Mouse (Mus musculus) neural tube, embryonic 12.5 days (tissue): ENCODE measurements around the gene Lrrc27. TPM values are rescaled to one million over a fixed set of nuclear protein-coding genes. Genes with fewer than 3 reads are reported as not detected.
A peak's percentile ranks its signal among the peaks of the same experiment; 100 is the strongest.

Experiments
- ATAC-seq: fragments of 200-750 bp; cut with Nextera tagmentation; 2 replicates; pipeline ENCODE4 v1.8.0; 2017; ENCODE audit warnings: low read depth, mild to moderate bottlenecking, moderate TSS enrichment, moderate library complexity; ENCODE audit not compliant: low FRiP score
- H3K27ac ChIP-seq: fragments of 300-500 bp; sonication (generic); 2 replicates; pipeline ENCODE4 v1.5.1; 2016
- H3K27me3 ChIP-seq: fragments of 300-500 bp; sonication (generic); replicated peaks from 2 replicates; pipeline ENCODE4 v1.6.1; 2016; ENCODE audit warnings: mild to moderate bottlenecking
- H3K36me3 ChIP-seq: fragments of 300-500 bp; sonication (generic); 2 replicates; pipeline ENCODE4 v1.6.1; 2016; ENCODE audit warnings: mild to moderate bottlenecking
- H3K4me1 ChIP-seq: fragments of 300-500 bp; sonication (generic); 2 replicates; pipeline ENCODE4 v1.6.1; 2016
- H3K4me2 ChIP-seq: fragments of 300-500 bp; sonication (generic); replicated peaks from 2 replicates; pipeline ENCODE4 v1.6.1; 2016; ENCODE audit warnings: mild to moderate bottlenecking
- H3K4me3 ChIP-seq: fragments of 300-500 bp; sonication (generic); 2 replicates; pipeline ENCODE4 v1.5.1; 2016
- H3K9ac ChIP-seq: fragments of 300-500 bp; sonication (generic); 2 replicates; pipeline ENCODE4 v1.6.1; 2016; ENCODE audit warnings: mild to moderate bottlenecking
- H3K9me3 ChIP-seq: fragments of 300-500 bp; sonication (generic); 2 replicates; pipeline ENCODE4 v1.6.1; 2016; ENCODE audit warnings: mild to moderate bottlenecking
- WGBS: fragments of 180-500 bp; shearing (Covaris S2); methylation state at CpG from one replicate; pipeline ENCODE4 v1.1.7; 2016; 5-methylcytosine and 5-hydroxymethylcytosine counted together
- polyA plus RNA-seq: library from polyadenylated mRNA; unstranded; fragments of >200 nt; fragmentation: Nextera tagmentation; extraction: Ambion mirVana; gene quantifications from 2 replicates; pipeline ENCODE4 v1.2.1, GENCODE M21; 2016

Lrrc27 gene
- polyA plus RNA-seq, 1 experiment from 2014 or later = 5.3 TPM

DNA sequence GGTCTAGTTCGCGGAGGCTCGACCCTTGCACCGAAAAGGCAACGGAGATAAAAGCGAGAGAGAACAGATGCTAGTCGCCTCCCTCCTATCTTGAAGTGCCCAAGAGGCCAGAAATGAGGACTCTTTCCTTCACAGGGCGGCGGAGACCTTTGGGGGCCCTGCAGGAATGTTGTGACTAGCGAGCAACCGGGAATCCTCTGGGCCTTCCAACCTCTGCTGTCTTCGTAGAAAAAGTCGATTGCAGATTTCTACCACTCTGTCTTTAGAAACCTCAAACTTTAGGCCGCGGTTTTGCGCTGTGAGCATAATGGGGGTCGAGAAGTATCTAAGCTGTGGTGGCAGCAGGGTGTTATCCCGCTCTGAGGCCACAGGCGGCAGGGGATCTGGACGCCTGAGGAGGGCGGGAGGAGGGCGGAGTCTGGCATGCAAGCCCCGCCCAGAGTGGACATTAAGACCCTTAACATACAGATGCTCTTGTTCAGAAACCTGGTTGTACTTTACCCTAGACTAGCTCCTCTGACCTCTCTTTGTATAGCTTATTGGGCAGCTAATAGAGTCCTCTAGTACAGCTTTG lies 24.1 kb upstream of the Lrrc27 start:
- Histone ChIP-seq H3K4me2 (peak overlapping the region; percentile 93), H3K27me3 (peaks cover 22% of the 10 kb centered on the region), H3K36me3 (no peaks in the 10 kb centered on the region), H3K9ac (peak overlapping the region; percentile 72; the same call in 1 of the 2 replicates), H3K4me3 (peak overlapping the region; percentile 70), H3K27ac (no peak overlapping the region), H3K9me3 (no peaks in the 10 kb centered on the region), H3K4me1 (peaks cover 8% of the 10 kb centered on the region; the same call in 1 of the 2 replicates)
- ATAC-seq = peak; percentile 76
- under 1% methylated on average over 23 of the region's 23 CpGs for WGBS

DNA sequence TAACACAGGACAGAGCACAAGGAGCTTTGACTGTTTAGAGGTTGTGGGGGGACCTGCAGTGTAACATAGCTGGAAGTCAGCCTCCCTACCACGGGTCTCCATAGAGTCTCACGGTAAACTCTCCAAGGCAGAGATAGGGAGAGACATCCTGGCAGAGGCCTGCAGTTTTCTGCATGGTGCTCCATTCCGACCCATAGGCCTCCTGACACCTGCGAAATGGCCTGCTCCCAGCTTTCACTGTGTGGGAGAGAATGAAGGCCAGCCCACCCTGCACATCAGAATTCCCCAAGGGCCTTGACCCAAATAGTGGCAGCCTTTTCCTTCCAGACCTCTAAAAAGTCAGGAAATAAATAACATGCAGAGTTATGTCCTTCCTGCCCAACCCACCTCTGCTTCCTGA lies 22.2 kb upstream of the Lrrc27 start:
- no peaks in the 10 kb centered on the region for H3K9me3 ChIP-seq
- H3K4me3 ChIP-seq = no peak overlapping the region
- H3K9ac ChIP-seq = no peak overlapping the region
- no peak for ATAC-seq
- no peak overlapping the region for H3K27ac ChIP-seq
- WGBS = 90% methylated on average over 4 of the region's 4 CpGs
- H3K4me1 ChIP-seq = peaks cover 8% of the 10 kb centered on the region; the same call in 1 of the 2 replicates
- no peaks in the 10 kb centered on the region for H3K36me3 ChIP-seq
- H3K4me2 ChIP-seq = no peak overlapping the region
- peaks cover 22% of the 10 kb centered on the region for H3K27me3 ChIP-seq

DNA sequence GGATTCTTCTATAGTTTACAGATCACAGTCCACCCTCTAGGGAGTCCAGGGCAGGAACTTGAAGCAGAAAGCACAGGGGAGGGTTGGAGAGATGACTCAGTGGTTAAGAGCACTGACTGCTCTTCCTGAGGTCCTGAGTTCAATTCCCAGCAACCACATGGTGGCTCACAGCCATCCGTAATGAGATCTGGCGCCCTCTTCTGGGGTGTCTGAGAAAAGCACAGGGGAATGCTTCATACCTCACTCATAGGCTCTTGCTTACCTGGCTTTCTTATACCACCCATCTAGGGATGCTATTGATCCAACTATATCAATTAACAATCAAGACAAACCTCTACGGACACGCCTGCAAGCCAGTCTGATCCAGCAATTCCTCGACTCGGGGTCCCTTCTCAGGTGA lies 21.2 kb upstream of the Lrrc27 start:
- no peak overlapping the region for H3K9ac ChIP-seq
- H3K36me3 ChIP-seq = no peaks in the 10 kb centered on the region
- WGBS = 75% methylated on average over 6 of the region's 6 CpGs
- ATAC-seq = no peak
- H3K27me3 ChIP-seq = peaks cover 14% of the 10 kb centered on the region
- H3K4me3 ChIP-seq = no peak overlapping the region
- no peak overlapping the region for H3K4me2 ChIP-seq
- peaks cover 8% of the 10 kb centered on the region; the same call in 1 of the 2 replicates for H3K4me1 ChIP-seq
- no peaks in the 10 kb centered on the region for H3K9me3 ChIP-seq
- no peak overlapping the region for H3K27ac ChIP-seq

DNA sequence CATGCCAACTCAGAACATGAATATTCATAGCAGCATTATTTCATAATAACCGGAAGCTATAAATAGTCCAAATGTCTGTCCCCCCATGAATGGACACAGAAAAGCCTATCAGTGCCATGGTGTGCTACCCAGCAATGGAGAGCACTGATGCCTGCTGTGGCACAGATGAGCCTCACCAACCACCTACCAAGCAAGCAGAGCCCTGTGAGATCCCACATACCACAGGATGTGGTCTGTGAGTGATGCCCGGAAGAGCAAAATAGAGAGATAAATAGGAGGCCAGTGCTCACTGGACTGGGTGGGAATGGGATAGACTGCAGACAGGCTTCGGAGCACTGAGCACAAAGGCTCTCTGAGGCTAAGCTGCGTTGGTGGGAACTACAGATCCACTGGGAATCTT lies 15.8 kb upstream of the Lrrc27 start:
- Histone ChIP-seq H3K4me1 (no peaks in the 10 kb centered on the region), H3K27me3 (no peaks in the 10 kb centered on the region), H3K27ac (no peak overlapping the region), H3K9ac (no peak overlapping the region), H3K36me3 (no peaks in the 10 kb centered on the region), H3K9me3 (no peaks in the 10 kb centered on the region), H3K4me2 (no peak overlapping the region), H3K4me3 (no peak overlapping the region)
- no peak for ATAC-seq
- 82% methylated on average over 4 of the region's 4 CpGs for WGBS

DNA sequence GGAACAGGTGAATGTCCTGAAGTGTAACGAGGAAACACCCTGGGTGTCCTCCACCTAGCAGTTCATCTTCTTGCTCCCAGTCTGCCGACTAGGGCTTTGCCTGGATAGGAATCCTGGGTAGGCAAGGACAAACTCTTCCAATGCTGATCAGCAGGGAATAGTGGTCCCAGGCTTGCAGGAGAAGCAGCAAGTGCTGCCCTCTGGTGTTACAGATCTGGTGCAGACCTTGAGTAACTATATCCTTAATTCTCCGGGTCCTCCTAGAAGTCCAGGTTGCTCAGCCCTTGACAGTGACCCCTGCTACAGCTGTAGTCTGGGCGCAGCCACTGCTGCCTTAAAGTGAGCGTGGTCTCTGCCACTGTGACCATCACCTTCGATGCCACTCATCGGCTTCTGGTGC lies 12.7 kb upstream of the Lrrc27 start:
- Histone ChIP-seq H3K4me3 (no peak overlapping the region), H3K9ac (no peak overlapping the region), H3K4me1 (no peaks in the 10 kb centered on the region), H3K9me3 (no peaks in the 10 kb centered on the region), H3K36me3 (no peaks in the 10 kb centered on the region), H3K27me3 (no peaks in the 10 kb centered on the region), H3K27ac (no peak overlapping the region), H3K4me2 (no peak overlapping the region)
- ATAC-seq = peak; percentile 63
- WGBS = 30% methylated on average over 7 of the region's 7 CpGs

DNA sequence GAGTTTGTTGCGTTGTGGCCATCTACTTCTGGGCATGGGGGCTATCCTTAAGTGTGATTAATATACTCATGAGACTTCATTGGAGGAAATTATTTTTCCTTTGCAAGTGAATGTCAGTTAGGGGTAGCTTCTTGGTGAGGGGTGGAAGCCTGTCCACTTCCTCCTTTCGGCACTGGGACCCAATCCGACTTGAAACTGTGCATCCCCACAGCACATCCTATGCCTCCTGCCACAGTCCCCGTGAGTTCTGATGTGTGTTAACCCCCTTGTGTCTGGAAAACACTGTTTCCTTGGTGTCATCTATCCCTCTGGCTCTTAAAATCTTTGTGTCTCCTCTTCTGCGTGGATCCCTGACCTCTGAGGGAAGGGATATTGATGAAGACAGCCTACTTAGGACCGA lies 11.6 kb upstream of the Lrrc27 start:
- Histone ChIP-seq H3K27ac (no peak overlapping the region), H3K4me2 (no peak overlapping the region), H3K4me1 (no peaks in the 10 kb centered on the region), H3K9ac (no peak overlapping the region), H3K36me3 (no peaks in the 10 kb centered on the region), H3K27me3 (no peaks in the 10 kb centered on the region), H3K4me3 (no peak overlapping the region), H3K9me3 (no peaks in the 10 kb centered on the region)
- WGBS = 69% methylated on average over 6 of the region's 6 CpGs
- ATAC-seq = no peak

DNA sequence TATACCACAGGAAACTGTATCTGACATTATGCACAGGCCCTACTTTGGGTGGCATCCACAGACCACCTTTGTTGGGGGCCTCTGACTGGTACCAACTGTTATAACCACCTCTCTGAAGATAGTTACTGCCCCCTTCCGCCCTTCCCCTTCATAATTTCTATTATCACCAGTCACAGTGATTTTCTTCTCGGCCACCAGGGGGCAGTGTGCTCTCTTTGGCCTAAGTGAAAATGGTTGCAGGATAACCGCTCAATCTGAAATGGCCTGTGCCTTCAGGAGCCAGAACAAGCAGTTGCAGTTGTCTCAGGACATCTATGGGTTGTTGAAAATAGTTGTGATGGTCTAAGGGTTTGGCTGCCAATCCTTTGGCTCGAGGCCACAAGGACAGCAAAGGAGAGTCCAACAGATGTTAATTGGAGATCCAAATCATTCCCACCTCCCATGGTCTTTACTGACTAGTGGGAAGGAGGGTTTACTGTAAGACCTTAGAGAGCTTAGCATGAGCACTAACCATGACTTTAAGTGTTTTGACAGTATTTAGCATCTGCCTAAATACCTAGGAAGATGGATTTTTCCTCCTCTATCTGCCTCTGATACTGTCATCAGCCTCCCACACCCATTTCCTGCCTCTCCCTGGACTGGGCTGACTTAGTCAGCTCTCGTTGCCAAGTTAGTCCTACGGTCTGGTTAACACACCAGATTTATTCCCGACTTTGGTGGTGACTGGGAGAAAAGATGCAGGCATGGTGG lies 4.6 kb upstream of the Lrrc27 start:
- WGBS = 32% methylated on average over 7 of the region's 7 CpGs
- Histone ChIP-seq H3K9me3 (no peaks in the 10 kb centered on the region), H3K36me3 (no peaks in the 10 kb centered on the region), H3K9ac (no peak overlapping the region), H3K4me1 (0 out of 2 replicates have a peak, but pooled peaks cover 5% of the 10 kb centered on the region), H3K4me2 (no peak overlapping the region), H3K27ac (no peak overlapping the region), H3K4me3 (no peak overlapping the region), H3K27me3 (no peaks in the 10 kb centered on the region)
- ATAC-seq = no peak

DNA sequence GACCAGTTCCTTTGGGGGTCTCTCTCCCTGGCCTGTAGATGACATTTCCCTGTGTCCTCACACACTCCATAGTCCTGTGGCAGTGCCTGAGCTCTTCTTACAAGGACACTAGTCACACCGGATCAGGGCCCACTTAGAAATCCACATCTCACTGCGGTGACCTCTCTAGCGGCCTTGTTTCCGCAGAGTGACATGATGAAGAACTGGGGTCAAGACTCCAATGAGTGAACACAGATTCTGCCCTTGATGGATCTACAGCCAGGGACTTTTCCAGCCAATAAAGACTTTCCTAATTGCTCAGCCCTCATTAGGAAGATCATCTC lies 4.1 kb upstream of the Lrrc27 start:
- ATAC-seq = no peak
- no peaks in the 10 kb centered on the region for H3K27me3 ChIP-seq

DNA sequence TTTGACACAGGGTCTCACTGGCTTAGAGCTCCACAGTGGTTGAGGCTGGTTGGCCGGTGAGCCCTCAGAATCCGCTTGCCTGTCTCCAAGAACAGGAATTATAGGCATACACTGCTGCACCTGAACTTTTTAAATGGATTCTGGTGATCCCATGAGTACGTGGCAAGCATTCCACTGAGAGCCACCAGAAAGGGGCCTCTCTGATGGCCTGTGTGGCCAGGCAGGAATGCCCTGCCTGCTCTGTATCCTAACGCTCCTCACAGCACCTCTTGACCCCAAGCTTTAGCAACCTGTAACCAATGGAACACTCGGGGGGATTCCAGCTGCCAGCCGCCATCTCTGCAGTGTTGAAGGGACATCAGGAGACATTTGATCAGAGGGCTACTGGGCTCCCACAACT lies 1.0 kb upstream of the Lrrc27 start:
- H3K9me3 ChIP-seq = no peaks in the 10 kb centered on the region
- no peaks in the 10 kb centered on the region for H3K27me3 ChIP-seq
- no peak overlapping the region for H3K4me3 ChIP-seq
- H3K9ac ChIP-seq = no peak overlapping the region
- H3K4me2 ChIP-seq = no peak overlapping the region
- no peak overlapping the region for H3K27ac ChIP-seq
- no peak for ATAC-seq
- H3K36me3 ChIP-seq = no peaks in the 10 kb centered on the region
- H3K4me1 ChIP-seq = 0 out of 2 replicates have a peak, but pooled peaks cover 5% of the 10 kb centered on the region
- 82% methylated on average over 6 of the region's 6 CpGs for WGBS

More for the DNA sequence above, 4.1 kb upstream of the Lrrc27 start:
- no peak overlapping the region for H3K4me2 ChIP-seq
- no peaks in the 10 kb centered on the region for H3K9me3 ChIP-seq
- H3K27ac ChIP-seq = no peak overlapping the region
- no peak overlapping the region for H3K9ac ChIP-seq
- H3K36me3 ChIP-seq = no peaks in the 10 kb centered on the region
- 0 out of 2 replicates have a peak, but pooled peaks cover 5% of the 10 kb centered on the region for H3K4me1 ChIP-seq
- no peak overlapping the region for H3K4me3 ChIP-seq
- WGBS = 80% methylated on average over 4 of the region's 4 CpGs

DNA sequence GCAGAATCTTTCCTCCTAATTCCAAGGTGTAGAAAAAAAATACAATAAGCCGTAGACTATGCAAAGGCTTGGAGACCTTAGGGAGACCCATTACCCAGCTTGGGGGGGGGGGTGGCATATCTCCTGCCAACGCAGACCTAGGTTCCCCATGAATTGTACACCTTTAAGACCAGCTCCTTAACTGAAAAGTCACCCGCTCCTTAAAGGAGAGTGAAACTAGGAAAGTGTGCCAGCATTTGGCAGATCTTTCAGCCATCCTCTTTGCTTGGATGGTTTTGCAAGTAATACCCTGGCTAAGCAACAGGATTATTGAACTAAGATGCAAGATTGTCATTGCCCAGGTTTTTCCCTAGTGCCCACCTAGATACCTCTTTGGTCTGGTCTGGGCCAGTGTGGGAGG lies 963 bp downstream of the Lrrc27 start:
- Histone ChIP-seq H3K4me3 (peak overlapping the region; percentile 51; the same call in 1 of the 2 replicates), H3K4me1 (0 out of 2 replicates have a peak, but pooled peaks cover 5% of the 10 kb centered on the region), H3K4me2 (peak overlapping the region; percentile 71), H3K27ac (no peak overlapping the region), H3K27me3 (no peaks in the 10 kb centered on the region), H3K36me3 (no peaks in the 10 kb centered on the region), H3K9me3 (no peaks in the 10 kb centered on the region), H3K9ac (peak overlapping the region; percentile 39; the same call in 1 of the 2 replicates)
- peak; percentile 22 for ATAC-seq
- 72% methylated on average over 3 of the region's 3 CpGs for WGBS

DNA sequence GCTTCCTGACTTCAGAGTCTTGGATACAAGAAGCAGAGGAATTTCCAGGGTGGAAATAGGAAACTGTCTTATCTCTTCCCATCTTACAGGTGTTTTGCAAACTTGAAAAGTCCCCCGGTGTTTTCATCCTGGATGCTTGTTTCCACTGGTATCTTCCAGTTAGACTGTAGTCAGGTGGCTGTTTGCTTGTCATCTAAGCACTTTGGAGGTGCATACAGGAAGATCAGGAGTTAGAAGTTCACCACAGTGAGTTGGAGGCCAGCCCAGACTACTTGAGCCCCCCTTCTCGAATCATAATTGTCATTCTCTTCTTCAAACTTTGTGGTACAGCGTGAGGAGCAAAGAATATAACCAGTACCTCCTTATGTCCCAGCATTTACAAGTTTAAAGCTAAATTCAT lies 1.4 kb downstream of the Lrrc27 start:
- 0 out of 2 replicates have a peak, but pooled peaks cover 5% of the 10 kb centered on the region for H3K4me1 ChIP-seq
- H3K9ac ChIP-seq = no peak overlapping the region
- no peak overlapping the region for H3K4me2 ChIP-seq
- no peak for ATAC-seq
- H3K4me3 ChIP-seq = no peak overlapping the region
- no peaks in the 10 kb centered on the region for H3K9me3 ChIP-seq
- H3K27me3 ChIP-seq = no peaks in the 10 kb centered on the region
- no peak overlapping the region for H3K27ac ChIP-seq
- H3K36me3 ChIP-seq = no peaks in the 10 kb centered on the region
- 90% methylated on average over 3 of the region's 3 CpGs for WGBS

DNA sequence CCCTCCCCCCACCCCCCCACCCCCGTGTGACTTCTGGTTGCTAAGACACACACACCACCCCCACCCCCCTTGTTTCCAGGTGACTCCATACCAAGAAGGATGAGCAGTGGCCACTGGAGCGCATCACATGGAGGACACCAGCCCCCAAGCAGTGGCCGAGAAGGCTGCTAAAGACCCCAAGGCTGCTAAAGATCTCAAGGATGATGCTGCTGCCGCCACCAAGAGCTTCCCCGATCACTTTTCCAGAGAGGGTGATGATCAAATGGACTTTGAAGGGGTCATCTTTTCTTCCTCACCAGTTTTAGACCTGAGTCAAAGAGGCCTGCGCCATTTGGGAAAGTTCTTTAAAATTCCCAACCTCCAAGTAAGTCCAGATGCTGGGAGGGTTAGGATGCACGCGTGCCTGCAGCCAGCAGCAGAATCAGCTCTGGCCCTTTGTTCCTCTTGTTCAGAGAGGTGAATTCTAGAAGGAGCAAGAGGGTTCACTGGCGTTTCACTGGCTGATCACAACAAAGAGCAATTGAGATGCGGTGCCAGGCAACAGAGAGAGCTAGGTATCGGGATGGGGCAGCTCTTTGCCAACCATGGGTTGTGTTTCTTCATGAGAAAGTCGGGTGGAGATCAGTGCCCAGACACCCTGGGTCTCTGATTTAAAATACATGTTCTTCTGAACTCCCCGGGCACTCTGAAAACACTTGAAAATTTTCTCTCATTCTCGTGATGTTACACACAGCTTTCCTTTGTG lies 2.0 kb downstream of the Lrrc27 start:
- WGBS = 79% methylated on average over 14 of the region's 14 CpGs
- no peak overlapping the region for H3K4me3 ChIP-seq
- H3K4me2 ChIP-seq = no peak overlapping the region
- 0 out of 2 replicates have a peak, but pooled peaks cover 5% of the 10 kb centered on the region for H3K4me1 ChIP-seq
- no peaks in the 10 kb centered on the region for H3K36me3 ChIP-seq
- no peaks in the 10 kb centered on the region for H3K27me3 ChIP-seq
- H3K27ac ChIP-seq = no peak overlapping the region
- H3K9ac ChIP-seq = no peak overlapping the region
- no peak for ATAC-seq
- H3K9me3 ChIP-seq = no peaks in the 10 kb centered on the region
